Mouse (Mus musculus): ENCODE data around the gene Mga.

Gene Mga

DNA sequence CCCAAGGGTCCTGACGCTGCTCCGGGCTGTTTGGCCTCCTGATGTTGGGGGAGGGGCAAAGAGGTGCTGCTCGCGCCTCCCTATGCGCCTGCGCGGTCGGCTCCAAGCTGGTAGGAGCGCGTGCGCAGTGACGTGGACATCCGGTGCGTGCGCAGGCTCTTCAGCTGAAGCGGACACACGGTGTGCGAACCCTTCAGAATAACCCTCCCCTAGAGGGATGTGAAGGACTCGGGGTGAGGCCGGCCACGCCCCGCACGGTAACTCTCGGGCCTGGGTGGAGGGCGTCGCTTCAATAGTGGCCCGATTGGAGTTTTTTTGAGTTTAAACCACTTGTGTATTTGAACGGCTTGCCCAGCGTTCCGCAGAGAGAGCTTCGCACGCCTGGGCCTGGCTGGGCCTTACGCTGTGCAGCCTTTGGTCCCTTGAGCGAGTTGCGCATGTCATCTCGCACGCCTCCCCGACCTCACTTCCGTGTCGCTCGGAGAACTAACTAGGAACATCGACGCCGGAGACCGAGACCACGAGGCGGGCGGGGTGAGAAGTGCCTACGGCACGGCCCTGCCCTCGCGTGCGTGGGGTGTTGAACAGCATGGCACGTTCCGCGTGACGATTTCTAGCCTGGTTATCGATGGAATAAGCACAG lies at the start of gene Mga:
Mga (plus strand) TSS at position 139 of the 643 bp plus-strand sequence.
- peak; percentile 98 for DNase-seq

DNA sequence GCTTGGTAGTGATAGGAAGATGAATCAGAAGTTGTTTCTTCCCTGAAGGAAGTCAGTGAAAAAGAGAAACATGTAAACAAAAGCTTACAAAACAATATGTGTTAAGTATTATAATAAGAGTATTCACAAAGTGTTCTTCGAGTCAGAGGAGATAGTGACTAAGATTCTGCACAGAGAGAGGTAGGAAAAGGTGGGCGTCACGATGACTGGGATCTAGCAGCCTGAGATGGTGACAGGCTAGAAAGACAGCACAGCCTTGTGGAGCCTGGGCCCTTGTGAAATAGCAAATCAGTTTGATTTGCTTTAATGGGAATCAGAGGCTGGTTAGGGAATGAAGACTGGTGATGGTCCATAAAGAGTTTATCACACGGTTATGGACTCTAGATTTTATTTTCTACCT lies 43.2 kb upstream of the Mga start:
- no peak for DNase-seq

DNA sequence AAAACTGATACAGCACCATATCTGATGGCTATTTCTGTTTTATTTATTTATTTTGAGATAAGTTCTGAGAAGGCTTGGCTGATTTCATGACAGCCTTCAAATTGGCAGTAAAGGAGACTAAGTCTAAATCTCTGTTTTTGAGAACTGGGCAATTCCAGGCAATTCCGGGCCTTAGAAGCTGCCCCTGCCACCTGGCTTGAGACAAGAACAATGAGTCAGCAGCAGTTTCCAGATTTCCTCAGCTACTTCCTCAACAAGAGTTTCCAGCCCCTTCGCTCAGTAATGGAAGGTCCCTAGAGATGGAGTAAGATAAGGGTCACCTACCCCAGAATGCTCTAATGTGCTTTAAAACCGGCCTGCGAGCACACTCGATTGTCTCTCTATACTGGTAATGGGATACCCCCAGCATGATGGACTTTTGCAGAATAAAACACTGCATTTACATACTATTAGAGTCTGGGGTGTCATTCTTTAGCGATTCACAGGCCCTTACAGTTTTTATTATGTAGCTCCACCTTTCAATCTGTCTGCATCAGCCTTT lies 41.6 kb upstream of the Mga start:
- no peak for DNase-seq

DNA sequence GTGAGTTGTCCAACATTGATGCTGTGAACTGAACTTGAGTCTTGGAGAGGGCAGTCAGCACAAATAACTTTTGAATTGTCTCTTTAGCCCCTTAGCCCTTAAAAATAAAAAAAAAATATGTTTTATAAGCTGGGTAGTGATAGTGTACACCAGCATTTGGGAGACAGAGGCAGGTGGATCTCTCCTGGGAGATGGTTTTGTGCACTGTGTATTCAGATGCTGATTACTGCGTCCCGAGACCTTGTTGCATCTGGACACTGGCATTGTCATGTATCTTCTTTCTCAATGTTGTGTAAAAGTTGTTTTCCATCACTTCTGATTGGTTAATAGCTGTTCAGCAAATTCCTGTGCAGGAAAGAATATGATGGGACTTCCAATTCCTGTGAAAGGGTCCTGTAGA lies 39.7 kb upstream of the Mga start:
- no peak for DNase-seq

DNA sequence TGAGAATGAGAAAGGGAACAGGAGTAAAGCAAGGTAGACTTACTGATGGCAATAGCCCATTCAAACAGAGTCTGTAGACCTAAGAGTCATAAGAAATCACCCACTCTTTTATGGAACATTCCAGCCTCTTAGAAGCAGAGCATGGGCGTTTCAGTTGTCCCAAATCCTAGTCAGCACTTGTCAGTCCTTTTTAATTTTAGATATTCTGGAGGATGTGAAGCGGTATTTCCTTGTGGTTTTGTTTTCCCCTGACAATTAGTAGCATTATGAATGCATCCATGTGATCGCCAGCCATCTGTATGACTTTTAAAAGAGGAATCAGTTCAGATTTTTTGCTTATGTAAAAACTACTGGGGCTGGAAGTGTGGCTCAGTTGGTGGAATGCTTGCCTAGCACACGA lies 32.5 kb upstream of the Mga start:
- no peak for DNase-seq

DNA sequence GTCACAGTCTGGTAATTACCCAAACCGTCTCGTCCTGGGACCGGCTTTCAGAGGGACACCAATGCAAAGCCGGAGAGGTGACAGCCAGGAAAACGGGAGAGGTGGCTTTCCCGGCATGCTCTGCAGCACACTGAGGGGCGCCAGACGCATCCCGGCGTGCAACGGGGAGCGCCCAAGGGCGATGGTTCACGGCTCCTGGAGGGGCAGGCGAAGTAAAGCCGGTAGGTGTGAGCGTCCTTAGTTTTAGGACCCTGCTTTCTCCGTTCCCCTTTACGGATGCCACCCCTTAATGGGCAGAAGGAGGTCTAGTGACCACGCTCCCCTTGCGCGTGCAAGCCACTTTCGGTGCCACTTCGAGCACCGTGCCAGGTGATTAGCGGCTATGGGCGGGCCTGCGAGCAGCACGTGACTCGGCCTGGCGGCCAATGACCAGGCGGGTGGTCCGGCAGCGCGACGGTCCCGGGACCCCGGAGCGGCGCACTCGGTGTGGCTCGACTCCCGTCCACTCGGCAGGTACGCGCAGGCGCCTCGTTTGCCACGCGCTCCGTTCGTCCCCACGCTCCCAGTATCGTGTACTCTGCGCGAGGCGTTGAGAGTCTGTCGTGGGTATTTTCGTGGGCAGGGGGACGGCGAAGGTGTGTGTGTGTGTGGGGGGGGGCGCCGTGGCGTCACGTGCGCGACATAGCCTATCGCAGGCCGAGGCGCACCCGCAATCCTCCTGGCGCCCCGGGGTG lies 24.5 kb upstream of the Mga start:
- DNase-seq: peak; percentile 55

DNA sequence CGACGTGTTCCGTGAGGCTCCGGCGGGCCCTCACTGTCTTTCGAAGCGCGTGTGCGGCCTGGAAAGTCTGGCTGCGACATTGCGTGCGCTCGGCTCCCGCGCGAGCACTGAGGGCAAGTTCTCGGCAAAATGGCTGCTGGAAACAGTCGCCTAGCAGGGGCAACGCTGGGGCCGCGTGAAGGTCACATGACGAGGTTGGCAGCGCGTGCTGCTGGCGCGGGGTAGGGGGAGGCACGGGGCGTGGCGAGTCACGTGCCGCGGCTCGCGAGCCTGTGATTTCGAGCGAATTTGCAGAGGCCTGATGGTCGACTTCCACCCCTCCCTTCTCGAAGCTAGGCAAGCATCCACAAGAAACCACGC lies 23.9 kb upstream of the Mga start:
- peak; percentile 84 for DNase-seq

DNA sequence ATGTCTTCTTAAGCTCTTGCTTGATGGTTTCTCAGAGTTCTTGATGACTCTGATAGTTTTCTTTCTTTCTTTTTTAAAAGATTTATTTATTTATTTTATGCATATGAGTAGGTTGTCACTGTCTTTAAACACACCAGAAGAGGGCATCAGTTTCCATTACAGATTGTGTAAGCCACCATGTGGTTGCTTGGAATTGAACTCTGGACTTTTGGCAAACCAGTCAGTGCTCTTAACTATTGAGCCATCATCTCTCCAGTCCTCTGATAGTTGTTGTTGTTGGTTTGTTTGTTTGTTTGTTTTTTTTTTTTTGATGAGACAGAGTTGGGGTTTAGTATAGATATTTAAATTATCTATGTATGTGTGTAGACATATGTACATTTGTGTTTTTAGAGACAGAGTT lies 21.0 kb upstream of the Mga start:
- DNase-seq: no peak

DNA sequence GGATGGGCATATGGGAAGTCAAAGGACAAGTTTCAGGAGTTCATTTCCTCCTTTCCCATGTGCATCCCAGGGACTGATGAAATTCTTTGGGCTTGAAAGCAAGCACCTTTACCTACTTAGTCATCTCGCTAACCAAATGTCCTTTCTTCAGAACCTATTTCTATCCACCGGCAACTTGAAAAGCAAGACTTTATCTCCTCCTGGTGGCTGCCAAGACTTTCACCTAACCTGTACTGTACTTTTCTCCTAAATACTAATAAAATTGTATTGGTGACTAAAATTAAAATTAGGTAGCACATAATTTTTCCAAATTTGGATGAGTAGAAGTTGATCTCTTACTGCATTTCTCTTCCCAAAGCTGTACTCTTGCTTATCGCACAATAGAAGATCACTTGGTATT lies 9.8 kb upstream of the Mga start:
- DNase-seq: no peak

DNA sequence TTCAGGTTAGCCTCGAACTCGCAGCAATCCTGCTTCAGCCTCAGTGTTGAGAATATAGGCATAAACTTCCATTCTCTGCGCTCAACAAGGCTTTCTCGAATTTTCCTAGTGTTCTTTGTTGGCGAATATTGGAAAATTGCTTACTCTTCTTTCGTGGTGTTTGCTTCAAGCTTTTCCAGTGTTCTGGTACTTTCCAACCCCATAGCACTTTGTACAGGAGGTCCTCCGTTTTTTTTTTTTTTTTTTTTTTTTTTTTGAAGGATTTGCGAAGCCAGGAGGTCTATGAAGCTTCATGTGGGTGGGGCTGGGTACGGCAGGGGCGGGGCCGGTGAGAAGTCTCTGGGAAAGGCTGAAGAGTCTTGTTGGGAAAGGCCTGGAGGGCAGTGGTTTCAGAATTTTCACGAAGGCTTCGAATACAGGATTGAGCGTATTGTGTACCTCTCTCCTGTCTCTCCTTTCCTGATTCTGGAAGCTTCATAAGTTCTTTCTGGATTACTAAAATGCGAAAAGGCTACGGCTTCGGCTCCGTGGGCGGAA lies 407 bp upstream of the Mga start:
- no peak for DNase-seq

DNA sequence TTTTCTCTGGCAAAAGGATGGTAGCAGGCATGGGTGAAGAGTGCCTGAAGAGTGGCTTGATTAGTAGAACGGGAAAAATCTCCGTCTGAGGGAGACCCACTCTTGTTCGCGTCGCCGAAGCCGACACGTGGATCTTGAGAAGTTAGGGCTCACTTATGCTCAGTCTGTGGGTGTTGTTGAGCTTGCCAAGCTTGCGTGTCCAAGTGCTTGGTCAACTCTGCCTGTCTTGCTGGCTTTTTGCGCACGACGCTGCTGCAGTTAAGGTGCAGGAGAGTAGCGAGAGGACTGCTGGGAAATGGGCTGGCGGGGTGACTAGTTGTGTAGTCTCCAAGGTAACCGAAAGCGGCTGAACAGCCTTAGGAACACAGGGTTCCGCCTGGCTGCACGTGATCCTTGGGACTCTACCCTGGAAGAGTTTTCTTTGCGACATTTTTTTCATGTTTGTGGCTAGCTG lies 1.1 kb downstream of the Mga start:
- peak; percentile 71 for DNase-seq

DNA sequence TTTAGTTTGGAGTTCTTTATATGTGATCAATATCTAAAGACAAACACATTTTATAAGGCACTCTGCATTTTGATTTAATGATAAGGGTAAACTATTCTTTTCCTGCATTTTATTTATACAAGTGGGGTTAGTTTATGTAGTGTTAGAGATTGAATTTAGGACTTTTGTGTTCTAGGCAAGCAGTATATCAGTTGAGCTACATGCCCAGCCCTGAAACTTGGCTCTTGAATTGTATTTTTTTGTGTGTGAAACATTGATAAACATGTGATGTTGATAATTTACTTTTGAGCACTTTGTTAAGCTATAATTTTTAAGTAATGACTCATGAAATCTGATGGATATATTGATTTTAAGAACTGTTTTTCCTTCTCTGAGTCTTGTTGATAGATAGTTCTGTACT lies 19.0 kb downstream of the Mga start:
- DNase-seq: no peak

DNA sequence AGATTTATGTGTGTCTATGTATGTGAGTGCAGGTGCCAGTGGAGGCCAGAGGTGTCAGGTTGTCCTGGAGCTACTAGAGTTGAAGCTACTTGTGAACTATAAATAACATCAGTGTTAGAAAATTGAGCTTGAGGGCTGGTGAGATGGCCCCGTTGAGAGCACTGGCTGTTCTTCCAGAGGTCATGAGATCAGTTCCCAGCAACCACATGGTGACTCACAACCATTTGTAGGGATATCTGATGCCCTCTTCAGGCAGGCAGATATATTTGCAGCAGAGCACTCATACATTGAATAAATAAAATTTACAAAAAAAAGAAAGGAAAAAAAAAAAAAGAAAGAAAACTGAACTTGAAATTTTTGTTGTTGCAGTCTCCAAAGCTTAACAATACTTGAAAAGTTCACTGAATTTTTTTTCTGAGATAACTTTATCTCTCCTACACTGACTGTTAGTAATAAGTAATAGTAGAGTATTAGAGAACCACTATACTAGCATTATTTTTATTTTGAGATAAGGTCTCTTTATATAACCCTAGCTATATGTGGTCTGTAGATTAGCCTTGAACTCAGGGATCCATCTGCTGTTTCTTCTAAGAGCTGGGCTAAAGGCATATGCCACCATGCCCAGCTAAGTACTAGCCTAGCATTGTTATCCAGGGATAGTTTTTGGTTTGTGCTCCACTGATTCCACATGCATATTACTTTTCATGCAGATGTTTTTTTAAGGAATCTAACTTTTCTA lies 20.8 kb downstream of the Mga start:
- DNase-seq: no peak

DNA sequence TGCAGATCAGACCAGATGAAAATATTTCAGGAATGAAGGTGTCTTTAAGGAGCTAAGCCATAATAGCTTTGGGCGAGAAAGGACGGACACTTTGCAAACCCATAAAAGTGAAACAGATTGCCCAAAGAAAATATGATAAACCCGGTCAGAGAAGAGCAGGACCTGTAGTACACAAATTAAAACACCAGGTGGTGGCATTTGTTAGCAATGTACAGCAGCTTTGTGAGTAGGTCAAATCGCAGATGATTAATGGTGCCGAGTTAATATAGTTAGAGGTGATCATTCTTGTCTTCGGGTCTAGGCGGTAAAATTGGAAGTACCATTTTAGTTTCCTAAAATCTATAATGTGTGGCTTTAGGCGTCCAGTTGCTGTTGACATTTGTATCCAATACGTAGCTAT lies 73.5 kb downstream of the Mga start:
- DNase-seq: peak; percentile 64

DNA sequence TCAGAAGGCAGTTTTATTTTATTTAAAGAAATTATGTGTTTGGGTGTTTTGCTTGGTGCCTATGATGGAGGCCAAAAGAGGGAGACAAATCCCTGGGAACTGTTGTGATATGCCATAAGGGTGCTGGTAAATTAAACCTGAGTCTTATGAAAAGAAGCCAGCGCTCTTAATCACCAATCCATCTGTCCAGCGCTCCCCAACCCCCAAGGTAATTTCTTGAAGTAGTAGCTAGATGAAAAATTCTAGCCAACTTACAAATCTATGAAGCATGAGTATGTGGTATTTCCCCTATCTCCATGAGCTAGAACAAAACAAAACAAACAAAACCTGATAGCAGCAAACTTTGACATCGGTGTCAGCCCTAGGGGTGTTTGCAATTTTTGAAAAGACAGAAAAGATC lies 74.3 kb downstream of the Mga start:
- DNase-seq: no peak

DNA sequence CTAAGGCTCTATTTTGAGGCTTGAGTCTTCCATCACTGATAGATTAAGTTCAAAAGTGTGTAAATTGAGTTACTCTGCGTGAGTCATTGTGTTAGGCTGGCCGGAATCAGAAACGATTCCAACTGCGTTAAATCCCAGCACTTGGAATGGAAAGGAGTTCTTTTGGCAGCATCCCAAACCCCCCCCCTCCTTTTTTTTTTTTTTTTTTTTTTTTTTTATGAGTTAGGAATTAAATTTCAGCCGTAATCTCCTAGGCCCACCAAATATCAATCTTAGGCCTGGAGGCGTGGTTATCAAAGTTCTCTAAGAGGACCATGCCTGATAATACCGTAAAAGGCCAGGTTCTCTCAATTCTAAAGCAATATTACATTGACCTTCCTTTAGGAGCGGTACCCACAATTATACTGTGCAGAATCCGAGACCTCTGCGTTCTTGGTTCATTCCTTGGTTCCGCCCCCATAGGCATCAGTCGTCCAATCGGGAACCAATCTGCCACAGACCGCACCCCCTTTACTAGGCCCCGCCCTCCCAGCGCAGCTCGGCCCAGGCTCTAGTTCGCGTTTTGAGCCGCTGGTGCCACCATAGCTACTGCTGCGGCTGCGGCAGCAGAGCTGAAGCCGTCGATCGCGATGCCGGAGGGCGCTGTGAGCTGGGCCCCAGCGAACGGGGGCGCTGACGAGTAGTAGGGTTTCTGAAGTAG lies 75.0 kb downstream of the Mga start:
- peak; percentile 95 for DNase-seq

DNA sequence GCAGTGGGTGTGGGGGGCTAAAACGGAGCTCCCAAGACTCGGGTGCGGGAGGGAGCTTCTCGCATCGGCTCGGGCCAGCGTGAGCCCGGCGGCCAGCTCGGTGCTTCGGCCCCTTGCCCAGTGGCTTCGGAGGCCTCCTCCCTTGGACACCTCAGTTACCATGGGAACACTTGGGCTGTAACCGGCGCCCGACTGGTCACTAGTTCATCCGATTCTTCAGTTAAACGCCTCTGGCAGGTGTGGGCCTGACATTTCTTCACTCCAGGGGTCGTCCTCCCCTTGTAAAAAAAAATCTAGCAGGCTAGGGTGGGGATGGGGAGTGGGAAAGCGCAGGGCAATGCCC lies 75.5 kb downstream of the Mga start, which contains the start of gene Mapkbp1:
Mapkbp1 (plus strand) TSS at position 163 of the 343 bp plus-strand sequence.
- DNase-seq: no peak

DNA sequence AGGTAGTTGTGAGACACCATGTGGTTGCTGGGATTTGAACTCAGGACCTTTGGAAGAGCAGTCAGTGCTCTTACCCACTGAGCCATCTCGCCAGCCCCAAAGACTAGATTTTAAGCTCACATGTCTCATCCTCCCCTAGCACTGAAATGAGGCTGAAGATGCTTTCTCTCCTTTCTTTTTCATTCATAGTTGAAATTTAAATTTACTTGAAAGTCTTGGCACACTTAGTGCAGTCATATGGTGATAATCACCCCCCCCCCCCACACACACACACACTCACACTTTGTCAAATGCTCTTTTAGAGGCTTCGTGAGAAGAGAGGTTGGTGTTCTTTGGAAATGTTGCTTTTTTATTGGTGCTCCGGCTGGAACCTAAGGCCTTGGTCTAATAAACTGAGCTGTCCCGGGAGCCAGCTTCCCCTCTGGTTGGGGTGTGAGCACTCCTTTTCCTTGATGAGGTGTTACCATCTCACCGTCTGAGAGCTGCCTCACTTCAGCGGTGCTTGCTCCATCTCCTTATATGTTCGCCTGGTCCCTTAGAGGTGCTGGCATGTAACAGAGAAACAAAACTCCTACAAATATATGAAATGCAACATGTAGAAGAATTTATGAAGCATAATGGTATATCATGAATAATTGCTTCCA lies 83.4 kb downstream of the Mga start:
- DNase-seq: no peak

DNA sequence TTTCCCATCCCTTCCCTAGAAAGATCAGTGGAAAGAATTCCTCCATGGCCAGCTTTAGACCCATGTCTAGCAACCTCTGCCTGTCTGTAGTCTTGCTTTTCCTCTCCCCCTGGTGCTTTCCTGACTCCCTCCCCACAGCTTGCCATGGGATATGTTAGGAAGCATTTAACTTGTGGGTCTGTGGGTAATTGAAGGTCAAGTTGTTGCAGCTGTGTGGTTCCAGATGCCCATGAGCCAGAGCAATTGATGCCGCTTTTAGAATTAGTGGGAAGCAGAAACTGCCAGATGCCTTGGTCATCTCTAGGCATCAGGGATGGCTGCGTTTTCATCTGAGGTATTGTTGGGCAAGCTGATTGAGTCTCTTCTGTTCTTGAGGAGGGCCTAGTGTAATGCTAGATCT lies 84.6 kb downstream of the Mga start:
- DNase-seq: no peak

DNA sequence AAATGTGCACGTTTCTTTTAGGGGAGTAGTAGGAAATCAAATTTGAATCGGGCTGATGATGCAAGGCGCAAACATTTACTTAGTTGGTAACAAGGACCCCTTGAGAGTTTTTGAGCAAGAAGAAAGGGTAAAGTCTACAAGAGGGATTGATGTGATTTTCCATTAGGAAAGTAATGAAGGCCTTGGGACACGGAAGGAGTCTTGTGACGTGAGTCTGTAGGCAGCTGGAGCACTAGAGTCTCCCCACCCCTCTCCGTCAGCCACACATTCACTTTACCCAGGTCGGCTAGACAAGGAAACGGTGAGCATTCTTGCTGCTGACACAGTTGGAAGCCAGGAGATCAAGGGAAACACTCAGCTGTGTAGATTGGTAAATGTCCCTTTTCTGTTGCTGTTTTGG lies 88.8 kb downstream of the Mga start:
- DNase-seq: peak; percentile 50

DNA sequence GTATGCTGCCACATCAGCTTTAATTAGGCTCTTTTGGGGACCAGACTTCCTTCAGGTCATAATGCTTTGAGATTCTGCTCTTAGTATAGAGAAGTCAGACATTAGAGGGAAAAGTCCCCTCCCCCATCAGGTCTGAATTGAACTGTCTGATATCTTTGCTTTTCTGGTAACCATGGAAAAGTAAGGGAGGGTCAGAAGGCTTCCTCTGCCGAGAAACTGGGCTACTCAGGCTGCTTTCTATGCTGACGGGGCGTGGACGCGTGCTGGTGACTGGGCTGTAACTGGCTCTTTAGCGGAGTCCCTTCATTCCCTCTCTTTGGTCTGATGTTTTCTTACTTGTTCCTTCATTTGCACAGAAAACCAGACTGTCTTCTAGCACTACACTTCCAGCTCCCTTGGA lies 89.3 kb downstream of the Mga start:
- no peak for DNase-seq

DNA sequence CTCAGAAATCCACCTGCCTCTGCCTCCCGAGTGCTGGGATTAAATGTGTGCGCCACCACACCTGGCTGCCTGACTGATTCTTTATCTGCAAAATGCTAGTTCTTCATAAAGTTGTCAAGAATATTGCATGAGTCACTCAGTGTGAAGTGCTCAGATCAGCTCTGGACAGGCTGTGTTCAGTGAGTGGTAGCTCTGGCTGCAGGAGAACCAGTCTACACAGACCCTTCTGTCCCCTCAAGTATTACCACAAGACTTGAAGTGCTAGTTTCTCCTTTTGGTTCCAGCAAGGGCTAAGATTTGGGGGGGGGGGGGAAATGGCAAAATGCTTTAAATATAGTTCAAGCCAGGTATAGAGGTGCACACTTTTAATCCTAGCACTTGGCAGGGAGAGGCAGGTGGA lies 90.4 kb downstream of the Mga start:
- DNase-seq: no peak

DNA sequence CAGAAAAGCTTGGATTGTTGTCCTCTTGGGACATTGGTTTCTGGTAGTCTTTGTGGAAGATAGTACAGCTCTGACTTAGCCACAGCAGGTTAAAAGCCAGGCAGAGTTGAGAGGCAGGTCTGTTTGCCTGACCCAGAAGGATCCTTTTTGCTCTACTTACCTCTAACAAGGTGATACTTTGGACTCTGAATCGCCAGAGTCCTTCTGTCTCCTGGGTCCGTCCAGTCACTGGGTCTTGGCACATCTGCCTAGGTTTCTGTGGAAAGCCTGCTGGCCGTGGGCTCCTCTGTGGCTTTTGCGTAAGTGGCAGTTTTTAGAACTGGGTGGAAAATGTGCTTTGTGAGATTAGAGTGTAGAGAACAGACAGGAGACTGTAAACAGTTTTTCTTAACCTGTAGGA lies 91.9 kb downstream of the Mga start:
- DNase-seq: no peak

Measured in lung, postnatal 14 days (tissue).